Mouse (Mus musculus) cerebellum, postnatal 10 days (tissue): ENCODE measurements around the gene Ankzf1.

ENCODE experiments used
- DNase-seq, 2 experiments: peaks; one replicate each; pipeline ENCODE4 v3.0.0; 2021; ENCODE audit warnings: mixed read lengths in 2 of 2

Gene Ankzf1

DNA sequence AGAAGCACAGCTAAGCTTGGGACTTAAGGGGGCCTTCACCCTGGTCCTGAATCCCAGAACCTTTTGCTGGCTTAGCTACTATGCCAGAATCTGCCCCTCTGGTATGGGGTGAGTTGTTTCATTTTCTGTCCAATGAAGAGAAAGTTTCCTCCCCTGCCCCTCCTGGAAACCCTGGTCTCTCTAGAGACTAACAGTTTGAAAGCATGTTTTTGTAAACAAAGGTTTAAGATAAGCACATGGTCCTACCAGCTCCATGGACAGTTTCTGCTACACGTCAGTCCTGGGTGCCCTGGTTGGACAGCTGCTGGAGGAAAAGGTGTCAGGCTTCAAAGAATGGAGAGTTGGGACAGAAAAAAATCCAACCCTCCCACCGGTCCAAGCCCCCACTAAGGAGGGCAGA lies 1.4 kb upstream of the Ankzf1 start:
- DNase-seq: no peak

DNA sequence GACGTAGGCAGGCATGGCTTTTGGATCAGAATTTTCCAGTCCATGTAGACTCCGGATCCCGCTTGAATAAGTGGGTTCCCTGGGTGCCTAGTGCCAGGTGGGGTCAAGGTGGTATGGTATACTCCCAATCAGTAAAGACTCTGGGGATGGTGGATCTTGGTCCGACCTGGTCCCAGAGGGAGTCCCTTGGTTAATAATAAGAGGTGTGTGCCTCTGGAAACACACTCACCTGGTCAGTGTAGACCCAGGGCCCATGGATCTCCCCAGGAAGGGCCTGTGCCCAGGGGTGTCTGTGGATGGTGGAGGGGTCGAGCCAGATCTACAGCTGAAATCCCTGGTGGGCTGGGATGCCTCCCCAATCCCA lies 711 bp upstream of the Ankzf1 start:
- no peak for DNase-seq

DNA sequence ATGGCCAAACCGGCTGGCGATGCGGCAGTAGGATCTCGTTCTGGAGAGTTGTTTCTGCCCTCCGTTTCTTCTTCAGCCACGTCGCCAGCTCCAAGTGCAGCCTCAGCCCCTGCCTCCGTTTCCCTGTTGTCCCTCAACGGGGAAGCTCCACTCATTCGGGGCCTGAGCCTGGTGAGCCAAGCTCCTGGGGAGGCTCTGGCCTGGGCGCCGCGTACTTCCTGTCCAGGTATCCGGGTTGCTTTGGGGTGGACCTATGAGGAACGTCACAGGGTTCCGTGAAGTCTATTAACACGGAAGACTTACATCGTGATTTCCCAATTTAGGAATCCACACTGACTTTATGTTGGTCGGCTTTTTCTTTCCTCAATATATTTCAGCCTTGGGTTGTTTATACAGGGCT lies 501 bp downstream of the Ankzf1 start:
- DNase-seq: peak in 1 of 2 experiments; percentile 50

DNA sequence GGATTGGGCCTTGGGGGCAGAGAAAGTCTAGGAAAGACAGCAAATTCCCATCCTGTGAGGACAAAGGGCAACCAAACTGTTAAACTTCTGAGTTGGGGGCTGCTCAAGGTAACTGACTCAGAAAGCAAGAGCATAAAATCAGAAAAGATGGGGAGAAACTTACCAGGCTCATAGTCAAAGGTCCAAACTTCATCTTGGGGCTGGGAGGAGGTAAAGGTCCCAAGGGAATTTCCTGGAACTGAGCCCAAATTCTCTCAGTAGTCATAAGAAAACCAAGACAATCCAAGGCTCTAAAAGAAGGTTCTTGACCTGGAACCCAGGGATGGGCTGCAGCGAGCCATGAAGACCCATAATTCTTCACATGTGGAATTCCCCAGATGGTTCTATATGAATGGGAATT lies 9.3 kb downstream of the Ankzf1 start:
- no peak for DNase-seq

DNA sequence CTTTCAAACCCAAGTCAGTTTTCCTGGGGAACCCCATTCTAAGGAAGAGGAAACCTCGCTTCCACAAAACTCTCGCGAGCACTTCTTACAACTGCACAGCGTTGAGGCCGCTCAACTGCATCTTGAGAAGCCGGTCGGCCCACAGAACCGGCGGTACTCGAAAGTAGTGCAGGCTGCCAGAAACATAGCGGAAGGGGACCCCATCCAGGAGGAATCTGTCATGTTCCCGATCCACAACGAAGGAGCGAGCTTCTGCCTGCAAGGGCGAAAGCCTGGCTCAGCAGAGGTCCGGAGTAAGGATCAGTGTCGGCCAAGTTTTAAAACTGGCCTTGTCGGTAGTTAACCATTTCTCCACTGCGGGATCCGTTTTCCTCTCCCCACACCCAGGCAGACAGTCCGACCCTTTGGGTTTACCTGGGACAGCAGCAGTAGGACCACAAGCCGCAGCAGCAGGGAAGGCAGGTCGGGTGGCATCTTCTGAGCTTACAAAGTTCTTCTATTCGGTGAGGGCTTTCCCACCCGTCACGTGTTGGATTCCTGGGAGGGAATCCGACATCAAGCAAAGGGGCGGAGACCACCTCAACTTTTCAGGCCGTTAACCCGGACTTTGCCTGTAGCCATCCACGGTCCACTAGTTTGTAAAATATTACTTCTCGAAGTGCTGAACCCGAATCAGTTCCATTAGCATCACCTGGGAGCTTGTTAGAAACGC lies 17.2 kb downstream of the Ankzf1 start:
- no peak for DNase-seq

DNA sequence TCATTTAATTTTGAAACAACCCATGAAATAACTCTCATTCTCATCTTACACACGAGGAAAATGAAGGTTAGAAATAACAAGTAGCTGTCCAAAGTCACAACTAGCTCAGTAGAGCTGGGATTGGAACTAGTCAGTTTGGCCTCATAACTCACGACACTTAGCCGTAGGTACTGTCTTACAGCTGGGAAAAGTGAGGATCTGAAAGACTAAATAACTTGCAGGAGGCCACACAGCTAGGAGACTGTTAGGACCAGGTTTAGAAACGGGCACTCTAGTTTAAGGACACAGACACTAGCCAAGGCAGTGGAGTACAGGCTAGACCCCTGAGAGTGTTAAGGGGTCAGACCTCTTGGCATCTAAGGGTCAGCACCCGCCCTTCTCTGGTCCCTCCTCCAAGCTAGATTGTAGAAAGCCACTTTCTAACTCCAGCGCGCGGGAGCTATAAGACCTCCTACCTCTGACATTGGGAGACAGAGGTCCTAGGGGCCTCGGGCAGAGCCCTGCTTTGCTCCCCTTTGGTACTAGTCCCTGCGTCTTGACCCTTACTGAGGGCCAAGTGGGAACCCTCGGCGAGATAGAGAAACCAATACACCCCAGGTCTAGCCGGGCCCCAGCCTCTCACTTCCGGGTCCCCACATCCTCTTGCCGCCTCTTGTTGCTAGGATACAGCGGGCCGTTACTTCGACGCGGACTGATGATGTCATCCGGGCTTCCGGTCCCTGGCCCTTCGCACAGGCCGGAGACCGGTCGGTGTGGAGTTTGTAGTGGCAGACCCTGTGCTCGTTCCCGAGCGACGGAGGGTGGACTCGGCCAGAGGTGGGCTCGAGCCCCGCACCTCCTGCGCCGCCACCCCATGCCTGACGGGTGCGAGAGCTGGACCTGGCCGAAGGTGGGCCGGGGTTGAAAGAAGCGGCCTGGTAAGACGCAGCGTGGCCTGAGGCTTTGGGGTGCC lies 18.5 kb downstream of the Ankzf1 start, which contains the start of the genes Glb1l and Stk16:
Gene Glb1l, minus strand, starts transcription at position 678 of the 952 bp plus-strand sequence.
Gene Stk16, plus strand, starts transcription at position 703 of the 952 bp plus-strand sequence.
- peak; percentile 98 to 99 for DNase-seq

DNA sequence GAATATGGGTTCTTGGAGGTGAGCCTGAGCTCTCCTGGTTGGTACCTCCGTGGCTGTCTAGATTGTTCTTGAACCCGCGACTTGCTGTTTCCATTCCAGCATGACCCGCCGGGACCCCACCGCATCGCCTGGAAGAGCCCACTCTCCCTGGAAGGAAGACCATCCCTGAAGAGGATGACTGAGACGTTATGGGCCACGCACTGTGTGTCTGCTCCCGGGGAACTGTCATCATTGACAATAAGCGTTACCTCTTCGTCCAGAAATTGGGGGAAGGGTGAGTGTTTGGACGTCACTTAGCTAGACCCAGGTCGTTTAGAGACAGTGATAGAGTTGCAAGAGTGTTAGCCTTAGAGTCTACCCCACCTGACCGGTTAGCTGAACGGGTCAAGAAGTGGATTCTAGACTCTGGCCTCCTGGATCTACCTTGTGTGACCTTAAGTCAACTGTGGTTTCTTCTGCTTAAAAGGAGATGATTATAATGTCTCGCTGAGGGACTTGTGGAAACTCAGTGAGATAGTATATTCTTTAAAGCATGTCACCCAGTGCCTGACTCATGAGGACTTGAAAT lies 19.3 kb downstream of the Ankzf1 start:
- no peak for DNase-seq

DNA sequence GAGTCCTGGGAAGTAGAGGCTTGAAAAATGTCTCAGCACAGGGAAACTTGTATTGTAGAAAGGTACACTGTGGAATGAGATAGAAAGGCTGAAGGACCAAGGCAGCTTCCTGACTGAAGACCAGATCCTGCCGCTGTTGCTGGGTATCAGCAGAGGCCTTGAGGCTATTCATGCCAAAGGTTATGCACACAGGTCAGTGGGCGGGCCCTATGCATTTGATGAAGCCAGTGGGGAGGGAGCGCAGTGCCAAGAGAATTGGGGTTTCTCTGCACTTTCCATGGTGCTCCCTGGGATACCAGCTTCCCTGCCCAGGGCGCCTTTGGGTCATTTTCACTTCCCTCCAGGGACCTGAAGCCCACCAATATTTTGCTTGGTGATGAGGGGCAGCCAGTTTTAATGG lies 20.6 kb downstream of the Ankzf1 start:
- peak in 1 of 2 experiments; percentile 23 for DNase-seq

DNA sequence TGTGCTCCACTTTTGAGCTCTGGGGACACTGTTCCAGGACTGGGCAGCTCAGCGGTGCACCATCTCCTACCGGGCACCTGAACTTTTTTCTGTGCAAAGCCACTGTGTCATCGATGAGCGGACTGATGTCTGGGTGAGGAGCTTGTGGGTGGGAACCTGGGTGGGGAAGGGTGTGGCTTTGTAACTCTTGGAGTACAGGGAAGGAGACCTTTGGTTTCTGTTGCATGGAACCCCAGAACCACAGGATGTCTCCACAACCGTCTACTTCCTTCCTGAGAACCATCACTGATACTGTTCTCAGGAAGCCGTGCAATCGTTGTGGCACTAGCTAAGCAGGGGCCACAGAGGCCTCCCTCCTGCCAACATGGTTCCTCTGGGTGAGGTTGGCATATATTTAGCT lies 21.1 kb downstream of the Ankzf1 start:
- no peak for DNase-seq

DNA sequence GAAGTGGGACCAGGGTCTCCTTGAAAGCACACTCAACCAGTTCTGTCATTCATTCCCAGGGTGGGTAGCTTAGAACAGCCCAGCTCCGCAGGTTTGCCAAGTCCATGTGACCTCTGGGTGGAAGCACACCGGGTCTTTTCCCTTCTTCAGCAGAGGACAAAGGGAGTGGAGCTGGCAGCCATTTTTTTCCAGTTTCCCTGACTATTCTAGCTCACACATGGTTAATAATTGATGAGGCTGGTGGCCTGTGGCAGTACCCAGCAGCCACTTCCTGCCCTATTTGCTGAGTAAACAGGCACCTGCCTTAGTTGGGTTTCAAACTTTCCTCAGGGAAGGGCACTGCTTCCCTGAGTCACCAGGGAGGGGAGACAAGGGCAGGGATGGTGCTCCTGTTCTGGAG lies 22.5 kb downstream of the Ankzf1 start:
- peak in 1 of 2 experiments; percentile 8 for DNase-seq

DNA sequence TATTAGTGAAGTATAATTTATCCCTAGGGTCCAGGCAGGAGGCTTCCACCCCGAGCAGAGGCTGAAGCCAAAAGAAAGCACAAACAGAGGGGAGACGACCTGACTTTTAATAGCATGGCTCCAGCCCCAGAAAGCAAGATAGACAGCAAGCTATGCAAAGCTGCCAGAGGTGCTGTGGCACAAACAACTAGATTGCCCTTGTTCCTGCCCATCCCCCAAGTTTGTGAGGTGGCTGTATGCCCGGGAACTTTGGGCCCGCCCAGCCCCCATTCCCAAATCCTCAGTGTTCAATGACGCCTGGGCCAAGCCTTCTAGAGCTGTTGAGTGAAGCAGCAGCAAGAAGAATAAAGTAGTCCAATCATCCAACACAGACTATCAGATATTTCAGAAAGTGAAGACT lies 22.9 kb downstream of the Ankzf1 start:
- peak; percentile 55 to 62 for DNase-seq

DNA sequence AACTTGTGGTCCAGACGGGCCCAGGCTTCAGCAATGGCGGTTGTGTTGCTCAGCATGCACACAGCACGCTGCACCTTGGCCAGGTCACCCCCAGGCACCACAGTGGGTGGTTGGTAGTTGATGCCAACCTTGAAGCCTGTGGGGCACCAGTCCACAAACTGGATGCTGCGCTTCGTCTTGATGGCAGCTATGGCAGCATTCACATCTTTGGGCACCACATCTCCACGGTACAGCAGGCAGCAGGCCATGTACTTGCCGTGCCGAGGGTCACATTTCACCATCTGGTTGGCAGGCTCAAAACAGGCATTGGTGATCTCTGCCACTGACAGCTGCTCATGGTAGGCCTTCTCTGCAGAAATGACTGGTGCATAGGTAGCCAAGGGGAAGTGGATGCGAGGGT lies 23.8 kb downstream of the Ankzf1 start:
- DNase-seq: peak; percentile 35 to 42

DNA sequence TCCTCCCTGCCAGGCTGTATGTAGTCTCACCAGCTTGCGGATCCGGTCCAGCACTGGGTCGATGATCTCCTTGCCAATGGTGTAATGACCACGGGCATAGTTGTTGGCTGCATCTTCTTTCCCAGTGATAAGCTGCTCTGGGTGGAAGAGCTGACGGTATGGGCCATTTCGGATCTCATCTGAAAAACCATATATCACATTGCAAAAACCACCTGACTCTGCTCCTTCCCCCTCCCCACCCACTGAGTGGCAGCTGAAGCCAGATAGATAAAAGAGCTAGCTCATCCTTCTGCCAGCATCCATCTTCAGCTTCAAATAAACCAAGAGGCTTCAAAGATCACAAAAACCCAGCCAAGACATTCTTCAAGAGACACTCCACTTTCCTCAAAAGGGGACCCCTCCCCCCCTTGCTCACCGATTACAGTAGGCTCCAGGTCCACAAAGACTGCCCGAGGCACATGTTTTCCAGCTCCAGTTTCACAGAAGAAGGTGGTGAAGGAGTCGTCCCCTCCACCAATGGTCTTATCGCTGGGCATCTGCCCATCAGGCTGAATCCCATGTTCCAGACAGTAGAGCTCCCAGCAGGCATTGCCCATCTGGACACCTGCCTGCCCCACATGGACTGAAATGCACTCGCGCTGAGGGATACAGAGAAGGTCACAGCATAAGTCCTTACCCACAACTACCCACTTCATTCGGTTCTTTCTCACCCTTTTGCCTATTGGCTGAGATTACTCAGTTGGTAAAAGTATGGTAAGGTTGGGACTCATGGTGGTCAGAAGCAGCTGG lies 25.0 kb downstream of the Ankzf1 start:
- peak; percentile 49 to 56 for DNase-seq

DNA sequence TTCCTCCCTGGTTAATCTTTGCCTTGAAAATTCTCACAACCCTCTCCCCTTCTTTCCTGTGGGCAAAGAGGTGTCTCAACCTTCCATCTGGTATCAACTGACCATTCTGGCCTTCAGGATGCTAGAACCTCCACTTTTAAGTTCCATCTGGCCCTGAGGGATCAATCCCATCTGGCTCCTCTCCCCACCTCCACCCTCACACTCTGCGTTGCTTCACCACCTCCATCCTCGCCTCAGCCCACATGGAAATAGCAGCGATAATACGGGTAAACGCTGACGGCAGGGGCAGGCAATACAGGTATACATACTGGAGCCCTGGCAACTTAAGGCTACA lies 25.9 kb downstream of the Ankzf1 start:
- DNase-seq: no peak

DNA sequence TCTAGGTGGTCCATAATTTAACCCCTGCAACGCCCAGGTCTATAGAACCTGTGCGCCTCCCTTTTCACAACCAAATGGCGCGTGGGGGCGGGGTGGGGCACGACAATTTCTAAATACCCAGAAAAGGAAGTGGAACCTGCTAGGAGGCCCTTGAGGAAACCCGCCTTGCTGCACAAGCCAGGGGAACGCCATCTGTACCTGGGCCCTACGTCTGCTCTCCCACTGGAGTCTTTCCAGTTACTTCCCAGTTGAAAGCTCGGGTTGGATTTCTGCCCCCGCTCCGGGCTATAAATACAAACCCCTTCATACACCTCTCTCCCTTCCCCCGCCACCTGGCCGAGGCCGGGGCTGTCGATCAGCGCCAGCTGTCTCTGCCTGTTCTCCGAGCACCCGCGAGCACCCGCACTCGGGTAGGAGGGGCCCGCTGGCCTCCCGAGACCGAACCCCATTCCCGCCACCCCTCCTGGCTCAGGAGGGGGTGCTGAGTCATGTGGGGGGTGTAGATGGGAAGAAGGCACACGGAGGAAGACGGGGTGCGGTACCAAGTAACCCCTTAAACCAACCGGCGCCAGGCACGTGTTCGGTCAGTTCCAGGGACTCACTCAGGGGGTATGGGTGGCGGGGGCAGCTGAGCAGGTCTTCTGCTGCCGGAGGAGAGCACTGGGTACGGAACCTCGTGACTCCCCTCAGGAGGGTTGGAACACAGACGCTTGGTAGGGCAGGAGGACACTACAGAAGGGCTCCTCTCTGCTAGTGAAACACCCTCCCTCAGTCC lies 26.5 kb downstream of the Ankzf1 start:
- DNase-seq: peak; percentile 90

DNA sequence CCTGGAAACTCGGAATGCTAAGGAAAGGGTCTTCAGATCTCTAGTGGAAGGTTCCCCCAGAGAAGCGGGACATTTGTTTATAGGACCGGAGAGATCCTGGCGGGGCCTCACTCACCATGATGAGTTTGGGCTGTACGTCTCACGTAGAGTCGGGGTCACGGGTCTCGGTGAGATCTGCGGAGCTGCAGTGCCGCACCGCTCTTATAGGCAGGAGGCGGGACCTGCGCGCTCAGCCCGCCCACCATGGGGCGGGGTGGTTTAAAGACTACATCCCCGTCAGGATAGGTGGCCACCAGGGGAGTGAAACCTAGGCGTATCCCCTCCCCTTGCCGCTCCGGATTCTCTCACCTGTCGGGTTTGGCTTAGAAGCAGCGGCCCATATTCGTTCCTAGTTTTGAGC lies 27.1 kb downstream of the Ankzf1 start:
- peak; percentile 95 for DNase-seq

DNA sequence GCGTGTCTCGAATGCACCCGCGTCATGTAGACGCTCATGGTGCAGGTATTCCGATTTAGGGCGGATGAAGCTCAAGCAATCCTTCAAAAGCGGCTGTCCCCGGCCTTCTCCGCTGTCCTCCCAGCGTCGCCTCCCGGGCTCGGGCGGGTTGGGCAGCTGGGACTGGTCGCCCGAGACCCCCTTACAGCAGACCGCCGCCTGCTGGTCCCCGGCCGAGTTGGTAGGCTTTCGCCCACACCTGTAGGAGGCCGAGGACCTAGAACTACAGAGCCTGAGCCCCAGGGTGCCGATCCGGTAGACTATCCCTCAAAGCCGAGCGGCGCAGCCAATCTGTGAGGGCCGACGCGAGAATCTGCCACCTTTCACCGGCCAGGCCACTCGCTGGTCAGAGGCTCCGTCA lies 27.6 kb downstream of the Ankzf1 start, which contains the start of gene Tuba4a:
Gene Tuba4a, minus strand, starts transcription at position 335 of the 400 bp plus-strand sequence.
- DNase-seq: peak; percentile 75 to 78

DNA sequence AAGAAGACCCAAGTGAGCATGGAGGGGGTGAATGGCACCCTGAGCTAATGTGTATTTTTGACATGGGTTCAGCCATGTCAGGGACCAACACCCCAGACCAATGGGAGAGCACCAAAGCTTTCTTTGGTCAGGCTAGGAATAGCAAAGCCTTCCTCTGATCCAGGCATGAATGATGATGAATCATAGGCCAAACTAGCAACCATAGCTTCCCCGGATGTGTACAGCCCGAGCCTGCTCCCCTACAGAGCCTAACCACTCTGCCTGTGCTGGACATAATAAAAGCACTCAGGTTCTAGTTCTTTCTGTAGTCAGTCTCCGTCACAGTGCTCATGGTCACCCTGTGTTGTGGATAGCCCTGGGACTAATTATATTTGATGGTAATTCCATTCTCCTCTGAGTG lies 29.6 kb downstream of the Ankzf1 start:
- DNase-seq: no peak

DNA sequence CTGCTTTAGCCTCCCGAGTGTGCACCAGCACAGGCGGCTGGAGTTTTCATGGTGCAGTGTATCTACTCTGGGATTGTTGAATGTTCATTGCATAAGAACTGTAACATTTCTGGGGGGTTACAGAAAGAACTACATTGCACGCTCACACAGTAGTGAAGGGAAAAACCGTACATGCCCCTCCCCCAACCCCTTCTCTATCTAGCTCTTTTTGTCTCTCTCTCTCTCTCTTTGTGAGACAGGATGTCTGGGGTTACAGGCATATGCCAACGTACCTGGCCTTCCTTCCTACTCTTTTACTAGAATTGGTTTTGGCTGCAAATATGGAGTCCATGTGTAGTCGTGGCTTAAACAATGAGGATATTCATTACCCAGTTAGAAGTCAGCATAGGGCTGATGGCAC lies 31.0 kb downstream of the Ankzf1 start:
- DNase-seq: no peak

DNA sequence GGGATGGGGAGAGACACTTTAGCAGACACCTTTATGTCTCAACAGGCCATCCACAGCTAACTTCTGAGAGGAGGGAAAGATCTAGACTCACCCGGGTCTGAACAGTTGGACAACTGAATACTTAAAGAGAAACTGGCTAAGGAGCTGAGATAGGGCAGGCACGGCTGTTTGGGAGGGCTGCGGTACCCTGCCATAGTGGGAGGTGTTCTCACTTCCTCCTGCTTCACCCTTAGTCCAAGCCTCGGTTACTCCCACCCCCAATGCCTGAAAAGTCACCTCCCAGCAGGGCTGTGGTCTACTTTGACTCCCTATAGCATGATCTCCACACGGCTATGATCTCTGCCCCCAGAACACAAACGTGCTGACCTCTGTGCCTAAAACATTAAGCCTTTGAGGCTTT lies 31.6 kb downstream of the Ankzf1 start:
- no peak for DNase-seq

DNA sequence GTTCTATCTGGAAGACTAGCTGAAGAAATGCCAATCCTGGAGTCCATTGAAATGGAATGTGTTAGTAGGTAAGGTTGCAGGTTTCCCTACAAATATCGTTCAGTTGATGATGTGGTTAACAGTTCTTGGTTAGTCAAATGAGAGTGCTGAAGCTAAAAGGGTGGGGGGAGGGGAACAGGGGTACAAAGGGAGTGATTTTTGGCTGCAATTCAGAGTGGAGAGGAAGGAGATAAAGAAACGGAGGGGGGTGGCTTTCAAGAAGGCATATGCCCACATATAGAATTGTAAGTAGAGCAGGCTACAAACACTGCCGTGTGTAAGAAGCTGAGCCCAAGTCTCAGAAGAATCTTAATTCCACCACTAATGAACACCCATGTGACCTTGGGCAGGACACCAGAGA lies 33.5 kb downstream of the Ankzf1 start:
- DNase-seq: no peak

DNA sequence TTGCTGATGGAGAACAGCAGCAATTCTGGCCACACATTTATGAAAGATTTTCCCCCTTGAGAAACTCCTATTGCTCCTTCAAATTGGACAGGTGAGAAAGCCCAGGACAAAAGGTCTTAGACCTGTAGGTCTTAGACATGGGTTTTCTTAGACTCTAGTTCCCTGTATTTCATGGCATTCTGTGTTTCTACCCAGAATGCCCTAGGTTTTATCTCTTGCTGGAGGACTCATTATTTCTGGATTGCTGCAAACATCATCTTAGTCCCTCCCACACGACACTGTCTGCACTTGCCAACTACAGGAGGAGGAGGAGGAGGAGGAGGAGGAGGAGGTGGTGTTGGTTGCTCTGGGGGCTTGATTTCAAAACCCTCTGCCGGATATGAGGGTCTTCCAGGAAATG lies 34.2 kb downstream of the Ankzf1 start:
- no peak for DNase-seq
